Mouse (Mus musculus) heart, adult 2 months (tissue): ENCODE data around the gene Il21r. TPM values are rescaled to one million over a fixed set of nuclear protein-coding genes. Genes with fewer than 3 reads are reported as not detected.

ENCODE experiments used
- DNase-seq, 2 experiments: peaks; one replicate each; pipeline ENCODE4 v3.0.0; 2021
- H3K27ac ChIP-seq: fragments of 200-600 bp; 2 replicates; pipeline ENCODE4 v1.8.1; 2022
- H3K27me3 ChIP-seq: fragments of 200-500 bp; 2 replicates; pipeline ENCODE4 v1.6.1; 2012; ENCODE audit warnings: mild to moderate bottlenecking, low read length, inconsistent platforms, mixed read lengths; ENCODE audit not compliant: control insufficient read depth, insufficient read depth
- H3K36me3 ChIP-seq: fragments of 200-500 bp; 2 replicates; pipeline ENCODE4 v1.6.1; 2012; ENCODE audit warnings: low read length, inconsistent platforms; ENCODE audit not compliant: control insufficient read depth, insufficient read depth
- H3K4me1 ChIP-seq: fragments of 200-500 bp; 2 replicates; pipeline ENCODE4 v1.6.1; 2011; ENCODE audit warnings: low read length; ENCODE audit not compliant: control insufficient read depth, insufficient read depth
- H3K4me3 ChIP-seq: fragments of 200-600 bp; 2 replicates; pipeline ENCODE4 v1.8.1; 2022
- H3K79me2 ChIP-seq: fragments of 200-500 bp; replicated peaks from 2 replicates; pipeline ENCODE4 v1.6.1; 2012; ENCODE audit warnings: mild to moderate bottlenecking, inconsistent platforms, low read length, moderate library complexity, mixed read lengths; ENCODE audit not compliant: control insufficient read depth, insufficient read depth
- H3K9ac ChIP-seq: fragments of 200-500 bp; 2 replicates; pipeline ENCODE4 v1.6.1; 2012; ENCODE audit warnings: low read depth, mild to moderate bottlenecking, control low read depth, inconsistent platforms, low read length, mixed read lengths
- CTCF ChIP-seq: fragments of 200-600 bp; IDR thresholded peaks from 2 replicates; pipeline ENCODE4 v1.8.1; 2022; ENCODE audit warnings: antibody characterized with exemption, mild to moderate bottlenecking, moderate library complexity
- EP300 ChIP-seq: fragments of 200-500 bp; IDR thresholded peaks from 2 replicates; pipeline ENCODE4 v1.6.1; 2011; ENCODE audit warnings: low read depth, low read length, control low read depth; ENCODE audit not compliant: insufficient read depth
- POLR2A ChIP-seq: fragments of 200-500 bp; IDR thresholded peaks from 2 replicates; pipeline ENCODE4 v1.6.1; 2011; ENCODE audit warnings: mild to moderate bottlenecking, low read depth, low read length, control low read depth; ENCODE audit not compliant: insufficient read depth
- WGBS: fragments of 180-500 bp; shearing (Covaris S2); methylation state at CpG from one replicate; pipeline ENCODE4 v1.1.7; 2018; 5-methylcytosine and 5-hydroxymethylcytosine counted together
- intact Hi-C: fragments of 180-260 bp; cut with DNase I; formaldehyde crosslinking; loops from one replicate; pipeline ENCODE4 v1.15.1; 2025
- polyA plus RNA-seq: library from polyadenylated mRNA; depleted of rRNA; stranded (reverse); fragments of >200 nt; gene quantifications from 2 replicates; pipeline ENCODE4 v1.2.3, GENCODE M21; 2012
- total RNA-seq, 2 experiments: library from RNA; stranded (reverse); gene quantifications; 2 replicates each; pipeline ENCODE4 v1.2.3; 2021

Gene Il21r
- total and polyA plus RNA-seq, 3 experiments, result 0.48 to 2.3 (median 0.60) TPM

DNA sequence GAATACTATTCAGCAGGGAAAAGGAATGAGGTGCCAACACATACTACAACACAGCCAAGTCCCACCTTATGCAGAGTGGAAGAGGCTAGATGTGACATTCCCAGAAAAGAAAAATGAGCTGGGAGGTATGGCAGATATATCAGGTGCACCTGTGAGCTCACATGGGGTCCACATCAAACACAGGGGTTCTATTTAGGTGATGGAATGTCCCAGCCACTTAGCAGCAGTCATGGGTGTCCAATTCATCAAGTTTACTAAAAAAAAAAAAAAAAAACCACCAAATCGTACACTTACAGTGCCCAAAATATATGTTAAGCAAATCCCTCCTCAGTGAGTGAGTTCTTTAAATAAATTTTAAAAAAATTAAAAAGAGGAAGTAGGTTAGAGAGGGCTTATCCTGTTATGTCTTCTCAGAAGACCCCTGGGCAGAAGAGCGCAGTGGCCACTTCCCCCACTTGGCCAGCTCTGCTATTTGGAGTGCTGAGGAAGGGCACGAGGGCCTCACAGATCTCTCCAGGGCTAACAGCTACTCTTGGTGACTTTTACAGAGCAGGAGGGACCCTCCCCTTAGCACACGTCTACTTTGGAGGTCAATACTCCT is 3.8 kb upstream of the Il21r start:
- Histone ChIP-seq H3K27me3 (no peaks in the 10 kb centered on the region), H3K4me1 (no peaks in the 10 kb centered on the region), H3K9ac (no peak overlapping the region), H3K27ac (no peak overlapping the region), H3K79me2 (no peaks in the 10 kb centered on the region), H3K4me3 (no peak overlapping the region), H3K36me3 (no peaks in the 10 kb centered on the region)
- no peak for TF ChIP-seq POLR2A
- TF ChIP-seq EP300, result no peak
- TF ChIP-seq CTCF, result no peak
- intact Hi-C loops, result no loop called here
- 39% methylated on average over 4 of the region's 4 CpGs for WGBS
- no peak for DNase-seq

DNA sequence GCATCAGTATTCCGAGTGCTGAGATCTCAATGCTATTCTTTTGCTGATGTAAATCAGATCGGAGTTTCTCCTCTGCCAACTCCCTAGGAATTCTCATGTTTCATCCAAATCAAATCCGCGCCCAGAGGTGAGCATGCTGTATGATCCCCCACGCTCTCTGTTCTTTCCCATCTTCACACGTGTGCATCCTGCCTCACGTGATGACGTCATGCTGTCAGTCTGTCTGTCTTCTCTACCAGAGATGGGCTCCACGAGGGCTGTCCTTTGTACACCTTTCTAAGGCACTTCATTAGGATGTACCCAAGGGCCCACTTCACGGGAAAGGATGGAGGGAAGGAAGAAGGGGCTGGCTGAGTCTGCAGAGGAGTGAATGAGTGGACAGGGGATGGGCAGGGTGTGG is 3.1 kb upstream of the Il21r start:
- Histone ChIP-seq H3K27ac (no peak overlapping the region), H3K36me3 (no peaks in the 10 kb centered on the region), H3K27me3 (no peaks in the 10 kb centered on the region), H3K9ac (no peak overlapping the region), H3K4me3 (no peak overlapping the region), H3K79me2 (no peaks in the 10 kb centered on the region), H3K4me1 (no peaks in the 10 kb centered on the region)
- TF ChIP-seq POLR2A (no peak), CTCF (no peak), EP300 (no peak)
- no peak for DNase-seq
- 62% methylated on average over 10 of the region's 10 CpGs for WGBS
- intact Hi-C loops, result no loop called here

DNA sequence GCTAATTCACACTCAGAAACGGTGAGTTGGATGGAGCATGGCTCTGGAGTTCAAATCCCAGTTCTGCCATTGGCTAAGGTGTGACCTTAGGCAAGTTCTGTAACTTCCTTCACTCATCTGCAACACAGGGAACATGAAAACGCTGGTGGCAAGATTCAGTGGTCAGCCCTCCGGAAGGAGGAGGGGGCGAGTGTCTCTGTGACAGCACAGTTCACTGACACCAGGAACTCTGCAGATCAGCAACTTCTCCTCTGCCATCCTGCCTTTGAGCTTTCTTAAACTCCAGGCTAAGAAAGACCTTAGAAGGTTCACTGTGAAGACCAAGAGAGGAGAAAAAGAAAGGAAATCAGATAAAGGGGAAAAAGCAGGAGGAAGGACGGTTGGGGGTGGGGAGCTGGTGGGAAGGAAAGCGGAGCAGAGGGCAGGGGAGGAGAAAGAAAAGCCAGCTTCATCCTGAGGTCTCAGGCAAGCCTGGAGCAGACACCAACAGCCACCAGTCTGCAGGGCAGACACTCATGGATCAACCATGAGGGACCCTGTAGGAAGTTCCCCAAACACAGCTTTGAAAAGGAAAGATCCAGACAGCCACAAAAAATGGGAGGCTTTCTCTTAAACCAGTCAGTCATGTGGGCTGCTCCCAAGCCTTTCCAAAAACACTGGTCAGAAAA is 2.5 kb upstream of the Il21r start:
- intact Hi-C loops, result no loop called here
- Histone ChIP-seq H3K4me3 (no peak overlapping the region), H3K36me3 (no peaks in the 10 kb centered on the region), H3K27me3 (no peaks in the 10 kb centered on the region), H3K9ac (no peak overlapping the region), H3K79me2 (no peaks in the 10 kb centered on the region), H3K27ac (no peak overlapping the region), H3K4me1 (no peaks in the 10 kb centered on the region)
- TF ChIP-seq CTCF, result no peak
- no peak for TF ChIP-seq EP300
- TF ChIP-seq POLR2A, result no peak
- 27% methylated on average over 6 of the region's 6 CpGs for WGBS
- no peak for DNase-seq

DNA sequence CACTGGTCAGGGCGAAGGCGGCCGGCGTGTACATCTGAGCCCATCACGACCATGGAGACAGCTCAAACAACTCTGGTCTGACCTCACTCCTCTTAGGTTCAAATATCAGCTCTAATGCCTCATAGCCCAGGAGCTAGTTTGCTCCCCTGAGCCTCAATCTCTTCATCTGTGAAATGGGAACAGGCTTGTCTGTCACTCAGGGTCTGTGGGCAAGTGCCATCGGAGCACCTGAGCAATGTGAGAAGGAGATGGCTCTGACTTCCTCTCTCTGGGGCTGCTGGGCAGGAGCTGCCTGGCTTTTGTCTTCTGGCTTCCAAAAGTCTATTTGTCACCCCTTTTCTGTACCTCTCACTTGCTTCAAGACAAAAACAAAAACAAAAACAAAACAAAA is 2.0 kb upstream of the Il21r start:
- no peak overlapping the region for H3K4me3 ChIP-seq
- no peak for DNase-seq
- TF ChIP-seq POLR2A (no peak), CTCF (no peak)
- H3K27me3 ChIP-seq, result no peaks in the 10 kb centered on the region
- no peak overlapping the region for H3K9ac ChIP-seq
- no peaks in the 10 kb centered on the region for H3K36me3 ChIP-seq
- H3K27ac ChIP-seq, result no peak overlapping the region
- no peaks in the 10 kb centered on the region for H3K79me2 ChIP-seq
- intact Hi-C loops, result no loop called here
- no peaks in the 10 kb centered on the region for H3K4me1 ChIP-seq
- 81% methylated on average over 6 of the region's 6 CpGs for WGBS

DNA sequence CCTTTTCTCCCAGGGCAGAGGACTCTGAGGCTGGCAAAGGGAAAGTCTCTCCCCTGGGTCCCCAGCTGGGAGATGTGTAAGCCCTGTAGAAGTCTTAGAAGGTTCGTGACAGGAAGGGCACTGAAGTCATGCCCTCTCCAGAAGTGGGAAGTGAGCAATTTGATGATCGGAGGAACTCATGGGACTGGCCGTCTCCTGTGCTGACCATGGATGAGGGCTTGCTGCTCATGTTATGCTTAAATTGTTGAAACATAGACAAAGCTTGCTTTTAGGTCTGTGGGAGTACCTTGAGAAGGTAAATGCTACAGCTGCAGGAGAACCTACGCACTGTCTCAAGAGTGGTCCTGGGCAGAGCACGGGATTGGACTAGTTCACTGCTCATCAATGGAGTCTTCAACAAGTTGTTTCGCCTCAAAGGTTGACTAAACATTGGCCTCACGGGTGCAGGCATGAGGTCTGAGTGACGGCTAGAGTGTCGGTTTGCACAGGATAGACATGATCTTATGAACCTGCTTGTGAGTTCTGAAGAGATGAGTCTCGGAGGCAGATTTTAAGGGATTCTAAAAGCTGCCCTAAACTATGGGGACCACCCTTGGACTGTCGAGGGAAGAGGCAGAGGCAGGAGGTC is 1.3 kb upstream of the Il21r start:
- H3K9ac ChIP-seq, result no peak overlapping the region
- no peak for DNase-seq
- WGBS, result 69% methylated on average over 11 of the region's 11 CpGs
- H3K4me1 ChIP-seq, result no peaks in the 10 kb centered on the region
- intact Hi-C loops, result no loop called here
- no peaks in the 10 kb centered on the region for H3K79me2 ChIP-seq
- H3K27ac ChIP-seq, result no peak overlapping the region
- H3K27me3 ChIP-seq, result no peaks in the 10 kb centered on the region
- TF ChIP-seq EP300, result no peak
- no peak for TF ChIP-seq POLR2A
- no peak for TF ChIP-seq CTCF
- H3K4me3 ChIP-seq, result no peak overlapping the region
- no peaks in the 10 kb centered on the region for H3K36me3 ChIP-seq
